Mouse (Mus musculus): Measurements from ENCODE around the gene Msrb3. TPM values are rescaled to one million over a fixed set of nuclear protein-coding genes. Genes with fewer than 3 reads are reported as not detected.

Gene Msrb3
- polyA plus RNA-seq, 1 experiment from 2014 or later = 20.6 TPM

DNA sequence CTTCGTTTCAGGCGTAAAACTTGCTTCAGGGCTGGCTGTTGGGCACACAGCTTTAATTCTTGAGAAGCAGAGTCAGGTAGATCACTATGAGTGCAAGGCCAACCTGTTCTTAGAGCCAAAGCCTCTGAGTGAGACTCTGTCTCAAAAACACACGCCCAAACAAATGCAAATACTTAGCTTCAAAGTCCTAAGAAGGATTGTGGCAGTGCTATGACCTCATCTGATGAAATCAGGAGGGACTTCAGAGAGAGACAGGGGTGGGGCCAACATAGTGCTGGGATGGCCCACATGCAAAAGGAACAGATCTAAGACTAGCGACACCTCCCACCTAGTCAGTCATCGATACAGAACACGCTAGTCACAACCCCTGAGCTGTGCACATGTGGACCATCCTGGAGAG, 150.7 kb downstream of the Msrb3 start:
- DNase-seq (ENCODE audit: low spot score) = no peak
- Histone ChIP-seq H3K27me3 (ENCODE audit: insufficient read depth, poor library complexity, severe bottlenecking) (no peaks in the 10 kb centered on the region), H3K4me1 (peaks cover 34% of the 10 kb centered on the region), H3K27ac (no peak overlapping the region; the same call in 1 of the 2 replicates), H3K9me3 (no peaks in the 10 kb centered on the region), H3K4me3 (no peak overlapping the region), H3K36me3 (no peaks in the 10 kb centered on the region)
- WGBS = 84% methylated on average over 6 of the region's 6 CpGs

DNA sequence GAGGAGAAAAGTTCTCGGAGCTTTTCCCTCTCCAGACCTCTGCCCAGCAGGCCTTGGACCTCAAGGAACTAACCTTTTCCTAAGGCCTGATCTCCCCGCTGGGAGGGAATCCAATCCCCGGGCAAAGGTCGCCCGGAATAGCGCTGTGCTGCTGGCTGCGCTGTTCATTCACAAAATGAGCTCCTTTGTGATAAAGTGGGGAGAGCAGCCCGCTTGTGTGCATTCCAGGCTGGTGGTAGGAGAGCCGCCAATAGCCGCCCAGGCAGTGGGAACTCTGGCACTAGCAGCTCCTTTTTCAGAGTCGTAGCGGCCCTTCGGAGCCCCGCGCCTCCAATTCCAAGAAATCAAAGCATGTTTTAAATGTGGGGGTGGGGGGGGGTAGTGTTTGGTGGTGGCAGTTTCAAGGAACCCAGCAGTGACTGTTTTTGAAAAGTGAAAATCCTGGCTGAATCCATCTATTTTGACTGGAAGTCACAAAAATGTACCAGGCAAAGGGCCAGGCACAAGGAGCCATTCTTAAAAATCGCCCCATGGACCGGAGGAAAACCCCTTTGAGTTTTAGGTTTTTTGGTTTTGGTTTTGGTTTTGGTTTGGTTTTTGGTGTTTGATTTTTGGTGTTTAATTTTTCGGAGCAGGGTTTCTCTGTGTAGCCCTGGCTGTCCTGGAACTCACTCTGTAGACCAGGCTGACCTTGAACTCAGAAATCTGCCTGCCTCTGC, 153.6 kb downstream of the Msrb3 start:
- Histone ChIP-seq H3K4me3 (peak overlapping the region; percentile 52), H3K27me3 (ENCODE audit: insufficient read depth, poor library complexity, severe bottlenecking) (no peaks in the 10 kb centered on the region), H3K9me3 (no peaks in the 10 kb centered on the region), H3K27ac (peak overlapping the region; percentile 90), H3K4me1 (peaks cover 28% of the 10 kb centered on the region), H3K36me3 (no peaks in the 10 kb centered on the region)
- DNase-seq (ENCODE audit: low spot score) = peak; percentile 85
- 8% methylated on average over 18 of the region's 18 CpGs for WGBS

DNA sequence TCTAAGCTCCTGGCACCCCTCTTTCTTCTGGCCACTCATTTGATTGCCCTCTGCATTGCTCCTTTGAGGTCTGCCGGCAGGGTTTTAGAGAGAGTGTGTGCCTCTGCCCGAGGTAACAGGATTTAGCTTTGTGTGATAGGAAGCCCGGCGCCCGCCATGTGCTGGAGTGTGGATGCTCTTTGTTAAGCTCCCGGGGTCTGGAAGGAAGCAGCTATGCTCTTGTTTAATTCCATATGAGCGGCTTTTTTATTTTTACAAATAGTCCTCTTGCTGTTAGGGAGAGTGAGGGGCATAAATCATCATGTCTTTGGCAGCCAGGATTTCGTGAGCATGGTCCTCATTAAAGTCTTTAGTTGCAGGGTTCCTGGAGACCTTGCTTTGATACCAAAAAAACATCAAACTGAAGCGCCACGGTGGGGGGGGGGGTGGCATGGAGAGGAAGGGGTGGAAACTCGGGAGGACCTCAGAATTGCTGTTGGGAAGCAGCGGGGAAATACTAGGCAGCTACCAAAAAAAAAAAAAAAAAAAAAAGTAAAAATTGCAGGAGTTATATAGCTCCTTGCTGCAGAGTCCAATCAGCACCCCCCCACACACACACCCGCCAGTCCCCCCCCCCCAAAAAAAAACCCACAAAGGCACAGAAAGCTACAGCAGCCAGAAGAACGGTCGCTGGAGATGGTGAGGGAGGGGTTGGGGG, 154.3 kb downstream of the Msrb3 start:
- Histone ChIP-seq H3K36me3 (no peaks in the 10 kb centered on the region), H3K27ac (peak overlapping the region; percentile 90), H3K9me3 (no peaks in the 10 kb centered on the region), H3K4me1 (peaks cover 28% of the 10 kb centered on the region), H3K27me3 (ENCODE audit: insufficient read depth, poor library complexity, severe bottlenecking) (no peaks in the 10 kb centered on the region), H3K4me3 (peak overlapping the region; percentile 52)
- no peak for DNase-seq (ENCODE audit: low spot score)
- 2% methylated on average over 15 of the region's 15 CpGs for WGBS

DNA sequence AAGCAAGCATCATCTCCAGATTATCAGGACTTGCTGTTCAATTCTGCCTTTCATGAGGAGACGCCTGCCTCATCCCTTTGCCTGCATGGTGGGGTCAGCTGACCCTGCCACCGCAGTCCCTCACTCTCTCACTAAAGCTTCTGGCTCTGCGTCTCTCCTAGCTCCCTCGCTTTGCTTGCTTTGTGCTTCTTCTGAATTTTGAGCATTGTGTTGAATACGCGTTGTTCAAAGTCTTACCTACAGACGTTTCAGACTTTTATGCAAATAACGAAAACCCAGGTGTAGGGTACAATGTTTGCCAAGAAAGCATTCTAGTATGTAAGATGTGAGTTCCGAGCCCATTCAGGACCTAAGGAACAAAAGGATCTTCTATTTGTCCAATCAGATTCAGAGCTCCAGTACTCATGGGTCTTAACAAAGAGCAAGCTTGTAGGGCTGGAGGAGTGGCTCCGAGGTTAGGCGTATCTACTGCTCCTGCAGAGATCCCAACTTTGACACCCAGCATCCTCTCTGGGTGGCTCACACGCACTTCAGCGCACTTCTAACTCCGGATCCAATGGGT, 162.3 kb downstream of the Msrb3 start:
- H3K27me3 ChIP-seq (ENCODE audit: insufficient read depth, poor library complexity, severe bottlenecking) = no peaks in the 10 kb centered on the region
- H3K4me1 ChIP-seq = peaks cover 17% of the 10 kb centered on the region
- no peak for DNase-seq (ENCODE audit: low spot score)
- peak overlapping the region; percentile 47; the same call in 1 of the 2 replicates for H3K27ac ChIP-seq
- H3K4me3 ChIP-seq = peak overlapping the region; percentile 53
- 21% methylated on average over 14 of the region's 14 CpGs for WGBS
- H3K9me3 ChIP-seq = no peaks in the 10 kb centered on the region
- H3K36me3 ChIP-seq = no peaks in the 10 kb centered on the region

DNA sequence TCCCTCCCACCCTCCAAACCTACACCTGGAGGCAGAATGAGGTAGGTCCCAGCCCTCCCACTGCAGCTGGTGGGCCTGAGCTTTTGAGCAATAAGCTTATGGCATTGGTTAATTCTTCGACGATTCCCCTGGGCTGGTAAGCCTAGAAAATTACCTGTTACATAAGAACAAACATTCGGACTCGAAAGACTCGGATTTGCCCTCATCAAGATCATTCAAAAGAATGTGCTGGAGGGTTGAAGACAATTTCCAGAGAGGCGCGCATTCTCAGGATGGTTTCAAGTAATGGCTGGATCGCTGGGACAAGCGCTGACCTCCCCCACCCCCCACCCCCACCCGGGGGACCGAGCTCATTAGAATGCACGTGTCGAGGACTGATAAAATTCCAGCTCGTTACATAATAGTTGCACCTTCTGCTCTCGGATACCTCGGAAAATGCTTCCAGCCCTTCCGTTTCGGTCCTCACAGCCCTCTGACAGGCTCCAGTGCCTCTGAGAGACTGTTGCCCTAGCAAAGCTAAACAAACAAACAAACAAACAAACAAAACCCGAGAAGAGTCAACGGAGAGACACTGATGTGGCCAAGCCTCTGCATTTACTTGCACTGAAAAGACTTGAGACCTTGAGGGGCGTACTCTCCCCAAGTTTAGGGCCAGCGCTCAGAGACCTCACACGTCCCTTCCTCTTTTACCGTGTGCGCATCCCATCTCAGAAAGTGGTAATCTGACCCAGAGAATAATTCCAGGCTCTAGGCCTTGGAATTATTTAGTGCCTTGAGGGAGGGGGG, 163.0 kb downstream of the Msrb3 start:
- H3K4me1 ChIP-seq = peaks cover 15% of the 10 kb centered on the region
- H3K27ac ChIP-seq = peak overlapping the region; percentile 47
- peak overlapping the region; percentile 53 for H3K4me3 ChIP-seq
- H3K36me3 ChIP-seq = no peaks in the 10 kb centered on the region
- WGBS = 5% methylated on average over 25 of the region's 25 CpGs
- no peak for DNase-seq (ENCODE audit: low spot score)
- H3K27me3 ChIP-seq (ENCODE audit: insufficient read depth, poor library complexity, severe bottlenecking) = no peaks in the 10 kb centered on the region
- H3K9me3 ChIP-seq = no peaks in the 10 kb centered on the region

DNA sequence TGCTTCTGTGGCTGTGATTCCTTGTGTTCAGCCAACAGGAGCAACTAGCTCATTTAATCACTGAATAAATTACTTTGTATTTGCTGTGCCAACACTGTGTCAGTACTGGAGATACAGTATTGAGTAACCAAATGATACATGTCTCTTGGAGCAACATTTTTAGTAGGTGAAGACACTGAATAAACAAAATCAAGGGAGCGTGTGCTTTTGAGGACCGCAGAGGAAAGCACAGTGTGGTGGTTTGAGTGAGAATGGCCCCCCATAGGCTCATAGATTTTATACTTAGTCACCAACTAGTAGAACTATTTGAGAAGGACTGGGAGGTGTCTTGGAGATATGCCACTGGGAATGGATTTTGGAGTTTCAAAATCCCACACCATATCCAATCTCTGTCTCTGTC, 164.5 kb downstream of the Msrb3 start:
- 99% methylated on average over 2 of the region's 2 CpGs for WGBS
- DNase-seq (ENCODE audit: low spot score) = no peak
- no peak overlapping the region for H3K4me3 ChIP-seq
- no peak overlapping the region for H3K27ac ChIP-seq
- H3K36me3 ChIP-seq = no peaks in the 10 kb centered on the region
- no peaks in the 10 kb centered on the region for H3K27me3 ChIP-seq (ENCODE audit: insufficient read depth, poor library complexity, severe bottlenecking)
- no peaks in the 10 kb centered on the region for H3K9me3 ChIP-seq
- H3K4me1 ChIP-seq = peaks cover 15% of the 10 kb centered on the region

Other genes with a start within 250 kb of the Msrb3 start
- 2.0 and 3.1 TPM in 2 replicates for gene Lemd3, start 80.2 kb upstream of the Msrb3 start, polyA plus RNA-seq (2016; fragmentation: Nextera tagmentation; extraction: Ambion mirVana)
- 1.2 and 2.5 TPM in 2 replicates for gene Wif1, start 134.9 kb upstream of the Msrb3 start, polyA plus RNA-seq (2016; fragmentation: Nextera tagmentation; extraction: Ambion mirVana)